Mouse (Mus musculus): ENCODE results near the gene Olfr372.

The Olfr372 gene

GRCm38 (mm10) chr8:72105165-72105564 lies 64.1 kb downstream of the Olfr372 start:
- no peak for DNase-seq

GRCm38 (mm10) chr8:72106740-72107139 lies 65.7 kb downstream of the Olfr372 start, which contains the start of gene Olfr374:
Gene Olfr374, plus strand, starts transcription at chr8:72107040.
- no peak for DNase-seq

Data from kidney, postnatal 25 days (tissue).